Mouse (Mus musculus) thymus, adult 2 months (tissue): ENCODE results near the gene Fhad1. TPM values are rescaled to one million over a fixed set of nuclear protein-coding genes. Genes with fewer than 3 reads are reported as not detected.
"Not testable (repeated sequence)": the region's sequence is repeated elsewhere in the genome, so short reads cannot be mapped to it uniquely, and the experiment has no call there.

Source experiments
- DNase-seq: peaks from one replicate; pipeline ENCODE4 v3.0.0; 2021
- H3K27ac ChIP-seq: fragments of 200-500 bp; 2 replicates; pipeline ENCODE4 v1.5.1; 2012; ENCODE audit warnings: low read length, control low read depth; ENCODE audit not compliant: control insufficient read depth, insufficient read depth
- H3K27me3 ChIP-seq: fragments of 200-500 bp; 2 replicates; pipeline ENCODE4 v1.6.1; 2012; ENCODE audit warnings: mild to moderate bottlenecking, low read length, moderate library complexity, mixed read lengths; ENCODE audit not compliant: control insufficient read depth, insufficient read depth
- H3K36me3 ChIP-seq: fragments of 200-500 bp; 2 replicates; pipeline ENCODE4 v1.6.1; 2012; ENCODE audit warnings: mild to moderate bottlenecking, low read length, moderate library complexity; ENCODE audit not compliant: control insufficient read depth, insufficient read depth
- H3K4me1 ChIP-seq: fragments of 200-500 bp; replicated peaks from 2 replicates; pipeline ENCODE4 v1.6.1; 2012; ENCODE audit warnings: low read length; ENCODE audit not compliant: control insufficient read depth, insufficient read depth
- H3K4me3 ChIP-seq: fragments of 200-500 bp; 2 replicates; pipeline ENCODE4 v1.5.1; 2012; ENCODE audit warnings: mild to moderate bottlenecking, low read length, control low read depth, moderate library complexity; ENCODE audit not compliant: control insufficient read depth, insufficient read depth
- CTCF ChIP-seq: fragments of 200-500 bp; IDR thresholded peaks from 2 replicates; pipeline ENCODE4 v1.5.1; 2012; ENCODE audit warnings: mild to moderate bottlenecking, control low read depth, low read length, moderate library complexity, borderline replicate concordance; ENCODE audit not compliant: control insufficient read depth, poor library complexity, insufficient read depth; ENCODE audit errors: extremely low read depth
- POLR2A ChIP-seq: fragments of 200-500 bp; IDR thresholded peaks from 2 replicates; pipeline ENCODE4 v1.6.1; 2012; ENCODE audit warnings: mild to moderate bottlenecking, low read length, control low read depth, moderate library complexity; ENCODE audit not compliant: control insufficient read depth, poor library complexity, insufficient read depth; ENCODE audit errors: extremely low read depth
- WGBS: fragments of 180-500 bp; shearing (Covaris S2); methylation state at CpG from one replicate; pipeline ENCODE4 v1.1.7; 2018; 5-methylcytosine and 5-hydroxymethylcytosine counted together
- polyA plus RNA-seq: library from polyadenylated mRNA; depleted of rRNA; stranded (reverse); fragments of >200 nt; gene quantifications from 2 replicates; pipeline ENCODE4 v1.2.3, GENCODE M21; 2012

Gene Fhad1
- polyA plus RNA-seq, 1 experiment: 1.1 TPM

DNA sequence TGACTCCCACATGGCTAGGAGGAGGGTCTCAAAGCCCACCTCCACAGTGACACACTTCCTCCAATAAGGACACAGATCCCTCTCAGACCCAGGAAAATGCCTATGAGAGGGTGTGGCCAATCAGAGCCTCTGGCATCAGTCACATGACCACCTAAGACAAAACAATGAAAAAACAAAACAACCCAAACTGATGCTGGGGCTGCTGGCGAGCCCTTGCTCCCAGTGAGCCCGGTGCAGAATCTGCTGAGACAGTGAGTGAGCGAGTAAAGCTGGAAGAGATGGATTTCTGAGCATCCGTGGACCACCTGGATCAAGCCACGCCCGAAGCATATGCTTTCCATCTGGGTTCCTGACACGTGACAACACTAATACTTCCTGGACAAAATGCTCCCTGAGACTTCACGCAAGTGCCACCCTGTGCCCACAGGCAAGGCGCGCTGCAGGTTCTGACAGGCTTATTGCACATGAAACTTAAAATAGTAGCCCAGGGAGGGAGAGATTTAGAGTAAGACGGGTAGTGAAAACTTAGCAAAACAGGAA lies 16.5 kb downstream of the Fhad1 start:
- TF ChIP-seq POLR2A: no peak
- TF ChIP-seq CTCF: no peak
- peaks cover 7% of the 10 kb centered on the region for H3K4me1 ChIP-seq
- 9% methylated on average over 11 of the region's 11 CpGs for WGBS
- peak overlapping the region; percentile 63 for H3K4me3 ChIP-seq
- H3K27me3 ChIP-seq: no peaks in the 10 kb centered on the region
- H3K27ac ChIP-seq: peak overlapping the region; percentile 25; the same call in 1 of the 2 replicates
- peak; percentile 10 for DNase-seq
- H3K36me3 ChIP-seq: no peaks in the 10 kb centered on the region

DNA sequence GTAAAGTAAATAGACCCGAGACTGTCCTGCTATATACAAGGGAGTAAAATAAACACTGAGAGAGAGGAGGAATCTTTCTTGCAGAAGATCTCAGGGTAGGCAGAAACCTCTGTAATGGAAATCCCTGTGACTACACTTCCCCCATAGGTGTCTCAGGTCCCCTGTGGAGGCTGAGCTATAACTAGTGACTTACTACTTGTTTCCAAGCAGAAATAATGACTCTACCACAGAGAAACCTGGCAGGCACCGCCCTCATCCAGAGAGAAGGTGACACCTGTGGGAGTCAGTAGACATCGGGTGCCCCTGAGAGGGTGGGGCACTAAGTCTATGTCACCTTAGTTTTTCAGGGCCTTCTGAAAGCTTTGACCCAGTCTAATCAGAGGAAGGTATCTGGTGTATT lies 18.0 kb downstream of the Fhad1 start:
- Histone ChIP-seq H3K27ac (no peak overlapping the region), H3K27me3 (no peaks in the 10 kb centered on the region), H3K36me3 (no peaks in the 10 kb centered on the region), H3K4me1 (peaks cover 7% of the 10 kb centered on the region), H3K4me3 (no peak overlapping the region)
- no peak for DNase-seq
- TF ChIP-seq POLR2A (no peak), CTCF (no peak)
- 89% methylated on average over 3 of the region's 3 CpGs for WGBS

DNA sequence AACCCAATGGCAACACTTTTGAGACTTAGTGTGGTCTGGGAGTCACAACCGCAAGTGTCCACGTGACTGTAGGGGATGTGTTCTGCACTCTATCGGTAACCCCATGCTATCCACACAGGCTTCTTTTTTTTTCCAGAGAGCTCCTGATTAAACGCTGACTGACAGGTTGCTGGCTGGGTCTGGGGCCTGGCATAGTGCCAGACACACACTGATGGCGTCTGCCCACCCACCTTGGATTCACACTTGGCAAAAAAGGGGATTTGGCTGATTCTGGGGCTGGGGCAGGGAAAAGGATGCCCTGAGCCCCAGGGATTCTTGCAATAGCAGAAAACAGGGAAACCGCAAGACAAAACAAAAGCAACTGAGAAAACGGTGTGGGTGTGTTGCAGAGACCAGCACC lies 18.8 kb downstream of the Fhad1 start:
- Histone ChIP-seq H3K4me3 (no peak overlapping the region), H3K27me3 (no peaks in the 10 kb centered on the region), H3K4me1 (peaks cover 7% of the 10 kb centered on the region), H3K27ac (no peak overlapping the region), H3K36me3 (no peaks in the 10 kb centered on the region)
- DNase-seq: no peak
- WGBS: 92% methylated on average over 7 of the region's 7 CpGs
- TF ChIP-seq CTCF: no peak
- no peak for TF ChIP-seq POLR2A

DNA sequence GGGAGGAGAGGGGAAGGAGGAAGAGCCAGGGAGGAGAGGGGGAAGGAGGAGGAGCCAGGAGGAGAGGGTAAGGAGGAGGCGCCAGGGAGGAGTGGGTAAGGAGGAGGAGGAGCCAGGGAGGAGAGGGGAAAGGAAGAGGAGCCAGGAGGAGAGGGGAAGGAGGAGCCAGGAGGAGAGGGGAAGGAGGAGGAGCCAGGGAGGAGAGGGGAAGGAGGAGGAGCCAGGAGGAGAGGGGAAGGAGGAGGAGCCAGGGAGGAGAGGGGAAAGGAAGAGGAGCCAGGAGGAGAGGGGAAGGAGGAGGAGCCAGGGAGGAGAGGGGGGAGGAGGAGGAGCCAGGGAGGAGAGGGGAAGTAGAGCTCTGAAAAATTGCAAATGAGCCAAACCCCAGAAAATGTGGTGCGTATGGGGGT lies 20.8 kb downstream of the Fhad1 start:
- not testable (repeated sequence) for H3K27ac ChIP-seq, DNase-seq, H3K27me3 ChIP-seq, H3K4me1 ChIP-seq, H3K36me3 ChIP-seq, H3K4me3 ChIP-seq
- 29% methylated on average over 2 of the region's 2 CpGs for WGBS

DNA sequence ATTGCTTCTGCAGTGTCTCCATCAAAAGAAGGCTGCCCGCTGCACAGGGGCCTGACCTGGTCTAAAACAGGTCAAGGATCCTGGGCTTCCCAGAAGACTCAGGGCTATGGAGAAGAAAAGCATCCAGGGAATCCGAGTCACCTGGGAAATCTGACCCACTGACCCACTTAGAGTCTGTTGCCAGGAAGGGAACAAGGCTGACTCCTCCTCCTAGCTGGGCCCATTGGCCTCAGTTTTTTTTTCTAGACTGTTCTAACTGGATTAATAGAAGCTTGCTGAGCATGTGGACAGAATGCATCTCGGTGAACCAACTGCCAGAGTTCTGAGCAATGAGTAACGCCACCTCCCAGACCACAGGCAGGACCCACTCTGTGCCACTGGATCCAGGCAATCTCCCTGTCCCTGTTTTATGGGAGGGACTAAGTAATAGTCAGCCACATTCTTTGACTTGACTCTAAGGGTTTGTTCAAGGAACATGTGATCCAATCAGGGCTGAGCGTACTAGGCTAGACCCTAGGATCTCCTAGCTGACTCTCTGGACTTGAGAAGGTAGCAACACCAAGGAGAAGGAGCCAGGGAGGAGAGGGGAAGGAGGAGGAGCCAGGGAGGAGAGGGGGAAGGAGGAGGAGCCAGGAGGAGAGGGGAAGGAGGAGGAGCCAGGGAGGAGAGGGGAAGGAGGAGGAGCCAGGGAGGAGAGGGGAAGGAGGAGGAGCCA lies 21.4 kb downstream of the Fhad1 start:
- no peak overlapping the region for H3K27ac ChIP-seq
- H3K4me3 ChIP-seq: no peak overlapping the region
- no peaks in the 10 kb centered on the region for H3K27me3 ChIP-seq
- H3K36me3 ChIP-seq: no peaks in the 10 kb centered on the region
- 84% methylated on average over 5 of the region's 5 CpGs for WGBS
- peaks cover 5% of the 10 kb centered on the region for H3K4me1 ChIP-seq
- TF ChIP-seq CTCF (no peak), POLR2A (no peak)
- DNase-seq: no peak

DNA sequence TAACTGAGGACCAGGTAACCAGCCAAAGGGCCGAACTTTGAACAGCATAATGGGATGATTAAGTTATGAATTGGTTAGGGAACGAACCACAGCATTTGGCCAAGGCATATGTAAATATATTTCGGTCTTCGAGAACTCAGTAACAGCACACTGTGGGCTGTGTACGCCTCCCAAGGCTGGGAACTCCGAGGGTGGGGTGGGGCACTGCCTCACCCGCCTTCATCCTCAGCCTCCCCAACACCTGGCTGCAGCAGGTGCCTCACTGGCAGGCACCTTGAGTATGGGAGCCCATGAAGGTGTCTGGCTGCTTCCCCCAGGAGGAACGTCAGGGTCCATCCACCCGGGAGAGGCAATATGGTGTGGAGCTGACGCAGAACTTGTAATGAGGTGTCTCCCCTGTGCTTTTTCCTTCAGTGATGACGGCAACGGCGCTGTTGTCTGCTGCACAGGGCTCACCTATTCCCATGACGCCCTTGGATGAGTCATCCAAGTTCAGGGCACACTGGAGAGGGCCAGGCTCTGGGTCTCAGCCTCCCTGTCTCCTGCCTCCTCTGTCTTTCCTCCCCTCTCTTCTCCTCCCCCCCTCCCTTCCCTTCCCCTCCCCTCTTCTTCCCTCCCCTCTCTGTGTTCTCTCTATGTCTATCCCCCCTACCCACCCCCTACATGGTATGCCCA lies 22.2 kb downstream of the Fhad1 start:
- Histone ChIP-seq H3K27ac (no peak overlapping the region), H3K4me3 (no peak overlapping the region), H3K36me3 (no peaks in the 10 kb centered on the region), H3K27me3 (no peaks in the 10 kb centered on the region), H3K4me1 (no peaks in the 10 kb centered on the region)
- DNase-seq: no peak
- 94% methylated on average over 14 of the region's 14 CpGs for WGBS
- TF ChIP-seq POLR2A: no peak
- TF ChIP-seq CTCF: no peak

DNA sequence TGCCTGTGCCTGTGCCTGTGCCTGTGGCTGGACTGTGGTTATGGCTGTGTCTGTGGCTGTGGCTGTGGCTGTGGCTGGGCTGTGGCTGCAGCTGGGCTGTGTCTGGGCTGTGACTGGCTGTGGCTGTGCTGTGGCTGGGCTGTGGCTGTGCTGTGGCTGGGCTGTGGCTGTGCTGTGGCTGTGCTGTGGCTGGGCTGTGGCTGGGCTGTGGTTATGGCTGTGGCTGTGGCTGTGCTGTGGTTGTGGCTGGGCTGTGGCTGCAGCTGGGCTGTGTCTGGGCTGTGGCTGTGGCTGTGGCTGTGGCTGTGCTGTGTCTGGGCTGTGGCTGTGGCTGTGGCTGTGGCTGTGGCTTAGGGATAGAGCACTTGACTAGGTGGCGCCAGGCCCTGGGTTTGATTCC lies 26.7 kb downstream of the Fhad1 start:
- H3K36me3 ChIP-seq: no peaks in the 10 kb centered on the region
- H3K4me1 ChIP-seq: no peaks in the 10 kb centered on the region
- 56% methylated on average over 1 of the region's 1 CpGs for WGBS
- H3K27me3 ChIP-seq: no peaks in the 10 kb centered on the region
- H3K27ac ChIP-seq: no peak overlapping the region
- DNase-seq: no peak
- TF ChIP-seq CTCF: no peak
- no peak overlapping the region for H3K4me3 ChIP-seq
